Mouse (Mus musculus): Measurements from ENCODE around the gene Abi3bp.

Gene Abi3bp

DNA sequence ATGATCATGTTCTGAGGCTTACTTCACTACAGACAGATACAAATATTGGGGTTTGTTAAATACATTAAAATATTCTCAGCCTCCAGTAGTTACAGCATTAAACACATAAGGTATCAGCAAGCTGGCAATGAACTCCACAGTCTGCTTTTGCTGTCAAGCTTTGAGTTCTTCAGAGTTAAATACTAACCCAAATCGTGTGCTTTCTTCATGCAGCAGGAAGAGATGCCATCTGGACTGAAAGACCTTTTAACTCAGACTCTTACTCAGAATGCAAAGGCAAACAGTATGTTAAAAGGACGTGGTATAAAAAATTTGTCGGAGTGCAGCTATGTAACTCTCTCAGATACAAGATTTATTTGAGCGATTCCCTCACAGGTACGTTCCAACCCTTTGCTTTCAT is 209.1 kb downstream of the Abi3bp start:
- peak in 1 of 2 experiments; percentile 15 for DNase-seq (ENCODE audit: low spot score in 2 of 2)

DNA sequence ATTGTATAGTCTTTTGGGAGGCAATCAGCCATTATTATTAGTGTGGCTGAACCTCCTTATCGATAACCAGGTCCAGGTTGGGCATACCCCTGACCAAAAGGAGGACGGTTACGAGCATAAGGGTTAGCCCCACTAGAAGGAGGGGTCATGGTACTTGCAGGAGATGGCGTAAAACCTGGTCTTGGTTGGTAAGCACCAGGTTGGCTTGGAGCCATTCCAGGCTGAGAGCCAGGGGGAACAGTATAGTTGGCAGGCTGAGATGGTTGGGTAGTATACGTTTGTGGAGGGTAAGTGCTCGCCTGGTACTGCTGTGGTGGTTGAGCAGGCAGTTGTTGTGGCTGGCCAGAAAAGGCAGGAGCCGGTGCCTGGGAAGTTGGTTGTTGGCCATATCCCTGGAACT is 213.0 kb downstream of the Abi3bp start:
- DNase-seq (ENCODE audit: low spot score in 2 of 2), result no peak

DNA sequence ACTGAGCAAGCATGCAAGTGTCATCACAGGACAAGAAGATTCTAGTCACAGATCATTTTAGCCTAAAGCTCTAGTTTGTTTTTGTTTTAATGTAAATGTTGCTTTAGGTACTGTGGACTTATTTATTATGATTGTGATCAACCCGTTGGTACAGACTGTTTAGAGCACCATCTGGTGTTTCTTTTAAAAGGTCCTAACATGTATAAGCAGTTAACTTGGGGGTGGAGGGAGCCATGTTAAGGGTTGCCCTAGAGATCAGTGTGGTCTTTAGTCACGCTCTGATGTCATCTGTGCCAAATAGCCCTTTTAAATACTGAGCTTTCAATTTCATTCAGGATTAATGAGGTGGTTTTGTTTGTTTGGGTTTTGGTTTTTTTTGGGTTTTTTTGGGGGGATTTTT is 218.8 kb downstream of the Abi3bp start:
- no peak for DNase-seq (ENCODE audit: low spot score in 2 of 2)

DNA sequence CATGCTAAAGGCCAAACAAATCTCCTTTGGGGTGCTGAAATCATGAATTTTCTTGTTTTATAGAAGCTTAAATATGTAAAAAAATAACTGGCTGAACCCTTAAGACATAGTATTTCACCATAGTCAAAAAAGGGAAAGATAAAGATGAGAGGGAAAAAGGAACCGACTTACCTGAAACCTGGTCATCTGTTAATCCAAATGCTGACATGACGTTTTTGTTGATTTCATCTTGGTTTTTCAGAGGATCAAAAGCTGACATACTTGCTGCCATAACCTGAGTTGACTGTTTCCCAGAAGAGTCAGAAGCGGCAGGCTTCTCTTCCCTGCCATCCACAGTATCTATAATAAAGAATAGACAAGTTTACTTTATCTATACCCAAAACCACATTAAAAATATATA is 223.2 kb downstream of the Abi3bp start:
- no peak for DNase-seq (ENCODE audit: low spot score in 2 of 2)

DNA sequence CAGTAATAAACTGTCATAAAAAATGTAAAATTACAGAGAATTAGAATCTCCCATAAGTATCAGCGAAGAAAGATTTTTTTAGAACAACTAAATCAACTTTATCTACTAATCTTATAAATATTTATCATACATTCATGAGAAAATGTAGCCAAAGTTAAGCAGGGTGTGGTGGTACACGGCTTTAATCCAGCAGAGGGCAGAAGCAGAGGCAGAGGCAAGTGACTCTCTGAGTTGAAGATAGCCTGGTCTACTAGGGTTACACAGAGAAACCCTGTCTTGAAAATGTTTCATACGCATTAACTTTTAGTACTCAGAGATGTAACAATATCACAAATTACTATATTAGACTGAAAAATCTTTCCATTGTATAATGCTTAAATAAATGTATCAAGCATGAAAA is 228.1 kb downstream of the Abi3bp start:
- DNase-seq (ENCODE audit: low spot score in 2 of 2), result no peak

DNA sequence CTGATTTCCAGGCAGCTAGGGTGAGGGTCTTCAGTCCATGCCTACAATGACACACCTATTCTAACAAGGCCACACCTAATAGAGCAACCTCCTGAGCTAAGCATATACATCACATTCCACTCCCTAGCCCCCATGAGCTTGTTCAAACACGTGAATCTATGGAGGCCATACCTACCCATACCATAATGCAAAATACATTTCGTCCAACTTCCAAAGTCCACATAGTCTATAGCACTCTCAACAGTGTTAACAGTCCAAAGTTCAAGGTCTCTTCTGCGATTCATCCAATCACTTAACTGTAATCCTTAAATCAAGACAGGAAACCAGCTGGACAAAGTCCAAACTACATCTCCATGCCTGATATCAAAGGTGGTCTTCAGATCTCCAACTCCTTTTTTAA is 232.4 kb downstream of the Abi3bp start:
- no peak for DNase-seq (ENCODE audit: low spot score in 2 of 2)

- no peak for DNase-seq (ENCODE audit: low spot score in 2 of 2)
These were observed 237.9 kb downstream of the Abi3bp start for GRCm38 (mm10) chr16:56715608-56716007.

DNA sequence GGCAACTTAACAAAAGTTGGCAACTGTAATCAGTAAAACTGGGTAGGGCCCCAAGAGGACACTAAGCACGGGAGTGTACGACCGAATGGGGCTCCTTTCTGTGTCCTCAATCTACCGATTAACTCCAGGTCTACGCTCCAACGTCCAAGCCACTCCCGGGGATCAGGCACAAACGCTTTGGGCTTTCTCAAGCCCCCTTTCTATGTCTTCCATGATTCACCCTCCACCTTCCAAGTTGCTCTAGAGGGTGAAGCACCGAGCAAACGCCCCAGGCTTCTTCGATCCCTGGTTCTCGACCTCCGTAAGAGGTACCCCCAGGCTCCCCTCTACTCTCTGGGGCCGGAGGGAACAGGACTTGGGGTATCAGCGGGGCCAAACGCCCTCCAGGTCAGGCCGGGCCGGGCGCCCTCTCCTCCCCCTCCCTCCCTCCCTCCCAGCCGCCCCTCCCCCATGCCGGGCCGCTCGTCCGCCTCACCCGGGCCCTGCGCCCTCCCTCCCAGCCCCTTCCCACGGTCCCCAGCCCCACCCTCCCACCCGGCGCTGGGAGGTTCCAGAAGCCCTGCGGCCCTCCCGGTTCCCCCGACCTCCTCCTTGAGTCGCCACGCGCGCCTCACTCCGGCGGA is 239.0 kb downstream of the Abi3bp start:
- DNase-seq (ENCODE audit: low spot score in 2 of 2), result peak; percentile 15 to 17

DNA sequence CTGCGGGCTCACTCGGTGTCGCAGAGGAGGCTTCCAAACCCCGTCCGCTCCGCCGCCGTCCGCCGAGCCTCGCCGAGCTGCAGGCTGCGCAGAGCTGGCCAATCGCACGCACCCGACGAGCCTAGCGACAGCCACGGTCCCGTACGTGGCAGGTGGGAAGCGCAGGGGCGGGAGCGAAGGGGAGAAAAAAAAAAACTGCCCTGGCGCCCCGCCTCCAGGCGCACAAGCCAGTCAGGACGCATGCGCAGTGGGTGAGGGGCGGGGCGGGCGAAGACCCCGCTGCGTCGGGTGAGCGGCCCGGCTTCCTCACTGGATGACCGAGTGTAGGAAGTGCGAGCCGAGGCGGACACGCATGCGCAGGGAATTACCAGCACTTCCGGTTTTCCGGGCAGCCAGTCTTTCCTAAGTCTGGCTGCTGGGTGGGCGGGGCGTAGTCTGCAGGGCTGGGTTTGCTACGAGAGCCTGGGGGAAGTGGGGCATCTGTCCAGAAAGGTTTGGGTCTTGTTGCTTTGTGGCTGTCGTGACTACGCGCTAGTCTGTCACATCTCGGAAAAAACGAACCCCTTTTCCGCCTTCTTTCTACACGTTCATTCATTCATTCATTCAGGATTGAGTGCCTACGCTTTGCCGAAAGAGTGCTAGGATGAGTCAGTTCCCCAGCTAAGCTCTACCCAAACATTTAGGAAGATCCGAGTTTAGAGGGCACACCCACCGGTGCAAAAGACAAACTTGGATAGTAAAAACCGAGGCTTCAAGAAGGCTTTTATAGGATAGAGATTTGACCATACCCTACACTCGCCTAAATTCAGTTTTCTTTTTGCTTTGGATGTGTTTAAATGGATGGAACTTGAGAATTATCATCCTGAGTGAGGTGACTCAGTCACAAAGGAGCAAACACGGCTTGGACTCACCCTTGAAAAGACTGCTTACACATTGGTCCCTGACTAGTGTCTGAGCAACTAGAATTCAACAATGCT is 239.8 kb downstream of the Abi3bp start, which contains the start of gene Tfg:
Gene Tfg, minus strand, starts transcription at position 227 of the 977 bp plus-strand sequence.
- DNase-seq (ENCODE audit: low spot score in 2 of 2), result peak; percentile 99

GRCm38 (mm10) chr16:56719031-56719430 is 241.4 kb downstream of the Abi3bp start:
- no peak for DNase-seq (ENCODE audit: low spot score in 2 of 2)

DNA sequence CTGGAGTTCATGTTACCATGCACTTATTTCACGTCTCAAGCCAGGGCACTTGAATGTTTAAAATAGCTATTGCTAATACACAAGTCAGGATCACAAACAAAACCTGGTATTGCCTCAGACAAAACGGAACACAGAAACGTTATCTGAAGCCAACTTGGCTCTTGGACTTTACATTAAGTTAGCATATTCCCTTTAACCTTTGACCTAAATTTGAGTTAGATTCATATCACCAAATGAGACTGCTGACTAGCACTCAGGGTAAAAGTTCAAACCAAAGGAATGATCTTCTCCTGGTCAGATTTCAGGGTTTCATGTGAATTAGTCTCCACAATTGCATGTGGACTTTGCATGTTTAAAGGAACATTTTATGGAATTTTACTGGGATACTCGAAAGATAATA is 244.7 kb downstream of the Abi3bp start:
- DNase-seq (ENCODE audit: low spot score in 2 of 2), result no peak

GRCm38 (mm10) chr16:56724927-56725326 is 247.2 kb downstream of the Abi3bp start:
- no peak for DNase-seq (ENCODE audit: low spot score in 2 of 2)

- no peak for DNase-seq (ENCODE audit: low spot score in 2 of 2)
These were observed 251.4 kb downstream of the Abi3bp start for GRCm38 (mm10) chr16:56729060-56729459.

Data from frontal cortex, postnatal 36 days (tissue).